Mouse (Mus musculus): ENCODE measurements around the gene Tmem87b. TPM values are rescaled to one million over a fixed set of nuclear protein-coding genes. Genes with fewer than 3 reads are reported as not detected.

The Tmem87b gene
- polyA plus RNA-seq, 1 experiment from 2014 or later, result 17.5 TPM

DNA sequence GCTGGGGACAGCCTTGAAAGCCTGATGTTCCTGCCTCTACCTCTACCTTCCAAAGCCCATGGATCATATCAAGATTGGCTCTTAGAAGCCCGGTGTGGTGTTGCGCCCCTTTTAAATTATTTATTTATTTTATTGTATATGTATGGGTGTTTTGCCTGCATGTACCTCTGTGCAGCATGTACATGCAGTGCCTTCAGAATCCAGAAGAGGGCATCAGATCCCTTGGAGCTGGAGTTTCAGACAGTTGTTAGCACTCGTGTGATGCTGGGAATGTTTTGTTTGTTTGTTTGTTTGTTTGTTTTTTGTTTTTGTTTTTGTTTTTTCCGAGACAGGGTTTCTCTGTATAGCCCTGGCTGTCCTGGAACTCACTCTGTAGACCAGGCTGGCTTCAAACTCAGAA, 63.3 kb downstream of the Tmem87b start:
- H3K4me3 ChIP-seq (ENCODE audit: low read depth, low read length), result no peak overlapping the region
- no peaks in the 10 kb centered on the region for H3K9me3 ChIP-seq (ENCODE audit: low read length)
- no peak for ATAC-seq
- TF ChIP-seq EP300 (IDR thresholded peaks at IDR 0.05; ENCODE audit: low read depth) (no peak), CTCF (IDR thresholded peaks at IDR 0.05; ENCODE audit: low read depth) (peak; percentile 53)
- no peak for DNase-seq
- no peak overlapping the region for H3K27ac ChIP-seq (ENCODE audit: low read depth)
- H3K9ac ChIP-seq (replicated peaks), result no peak overlapping the region
- no peak overlapping the region for H3K4me2 ChIP-seq (ENCODE audit: low read depth, low read length)
- no peaks in the 10 kb centered on the region for H3K36me3 ChIP-seq (replicated peaks; ENCODE audit: insufficient read depth, low read length)
- WGBS (ENCODE audit: insufficient replicate concordance), result 56% methylated on average over 4 of the region's 4 CpGs
- H3K4me1 ChIP-seq (ENCODE audit: insufficient read depth), result no peaks in the 10 kb centered on the region
- no peaks in the 10 kb centered on the region for H3K27me3 ChIP-seq (ENCODE audit: insufficient read depth, low read length)

DNA sequence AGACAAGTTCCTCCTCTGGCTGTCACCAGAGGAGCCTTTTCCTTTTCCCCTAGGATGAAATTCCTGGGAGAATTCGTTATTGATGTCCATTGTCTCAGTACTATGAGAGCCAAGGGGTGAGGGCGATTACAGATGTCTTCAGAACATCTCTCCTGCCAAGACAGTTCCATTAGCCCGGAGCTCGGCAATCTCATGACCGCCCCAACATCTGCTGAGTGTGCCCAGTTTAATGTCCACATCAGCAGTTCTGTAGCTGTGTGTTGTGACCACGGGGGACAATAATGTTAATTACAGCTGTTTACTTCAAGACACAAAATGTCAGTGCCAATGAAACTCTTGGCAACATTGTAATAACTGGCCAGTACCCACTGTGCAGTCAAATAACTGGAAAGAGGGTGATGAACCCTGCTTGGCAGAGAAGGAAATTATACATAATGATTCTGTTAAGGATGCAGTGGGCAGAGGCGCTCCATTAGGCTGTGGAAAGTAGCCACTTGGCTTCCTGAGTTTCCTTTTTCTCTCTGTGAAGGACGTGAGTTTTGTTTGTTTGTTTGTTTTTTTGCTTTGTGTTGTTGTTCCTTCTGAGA, 67.4 kb downstream of the Tmem87b start:
- 73% methylated on average over 8 of the region's 8 CpGs for WGBS (ENCODE audit: insufficient replicate concordance)
- no peak for DNase-seq

DNA sequence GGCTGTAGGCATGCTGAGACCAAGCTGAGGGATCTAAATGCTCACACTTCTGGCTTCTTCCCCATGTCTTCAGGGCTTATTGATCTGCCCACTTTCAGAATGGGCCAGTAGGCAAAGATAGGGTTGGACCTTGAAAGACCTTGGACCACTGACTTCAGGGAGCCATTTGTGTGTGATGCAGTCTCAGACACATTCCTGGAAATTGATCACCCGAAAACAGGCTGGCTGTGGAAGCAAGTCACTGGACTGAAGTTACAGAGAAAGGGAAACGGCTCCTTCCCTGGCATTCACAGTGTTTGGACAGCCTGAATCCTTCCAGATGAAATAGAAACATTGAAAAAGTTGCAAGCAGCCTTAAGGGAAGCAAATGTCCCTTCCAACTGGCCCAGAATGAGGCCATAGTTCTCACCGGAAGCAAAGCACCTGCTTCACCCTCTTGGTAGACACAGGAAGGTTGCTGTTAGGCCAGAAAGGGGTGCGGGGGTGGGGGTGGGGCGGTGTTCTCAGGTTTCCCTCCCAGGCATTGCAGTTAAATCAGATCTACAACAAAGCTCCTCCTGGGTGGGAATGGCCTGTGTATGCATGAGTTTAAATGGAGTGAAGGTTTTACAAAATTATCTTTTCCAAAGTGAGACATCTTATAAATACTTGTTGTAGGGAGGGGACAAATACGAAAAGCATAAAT, 70.1 kb downstream of the Tmem87b start:
- no peaks in the 10 kb centered on the region for H3K27me3 ChIP-seq (ENCODE audit: insufficient read depth, low read length)
- no peak overlapping the region for H3K9ac ChIP-seq (replicated peaks)
- no peak overlapping the region for H3K4me3 ChIP-seq (ENCODE audit: low read depth, low read length)
- no peak overlapping the region for H3K27ac ChIP-seq (ENCODE audit: low read depth)
- DNase-seq (no peak), ATAC-seq (no peak)
- no peaks in the 10 kb centered on the region for H3K4me1 ChIP-seq (ENCODE audit: insufficient read depth)
- 70% methylated on average over 6 of the region's 6 CpGs for WGBS (ENCODE audit: insufficient replicate concordance)
- no peaks in the 10 kb centered on the region for H3K36me3 ChIP-seq (replicated peaks; ENCODE audit: insufficient read depth, low read length)
- no peaks in the 10 kb centered on the region for H3K9me3 ChIP-seq (ENCODE audit: low read length)
- no peak for TF ChIP-seq CTCF (IDR thresholded peaks at IDR 0.05; ENCODE audit: low read depth)
- TF ChIP-seq EP300 (IDR thresholded peaks at IDR 0.05; ENCODE audit: low read depth), result no peak
- H3K4me2 ChIP-seq (ENCODE audit: low read depth, low read length), result no peak overlapping the region

More for the DNA sequence above, 67.4 kb downstream of the Tmem87b start:
- TF ChIP-seq EP300 (IDR thresholded peaks at IDR 0.05; ENCODE audit: low read depth) (no peak), CTCF (IDR thresholded peaks at IDR 0.05; ENCODE audit: low read depth) (no peak)
- no peak overlapping the region for H3K4me2 ChIP-seq (ENCODE audit: low read depth, low read length)
- no peaks in the 10 kb centered on the region for H3K4me1 ChIP-seq (ENCODE audit: insufficient read depth)
- no peak overlapping the region for H3K27ac ChIP-seq (ENCODE audit: low read depth)
- H3K36me3 ChIP-seq (replicated peaks; ENCODE audit: insufficient read depth, low read length), result no peaks in the 10 kb centered on the region
- no peak overlapping the region for H3K9ac ChIP-seq (replicated peaks)
- H3K27me3 ChIP-seq (ENCODE audit: insufficient read depth, low read length), result no peaks in the 10 kb centered on the region
- no peak overlapping the region for H3K4me3 ChIP-seq (ENCODE audit: low read depth, low read length)
- no peaks in the 10 kb centered on the region for H3K9me3 ChIP-seq (ENCODE audit: low read length)
- no peak for ATAC-seq

DNA sequence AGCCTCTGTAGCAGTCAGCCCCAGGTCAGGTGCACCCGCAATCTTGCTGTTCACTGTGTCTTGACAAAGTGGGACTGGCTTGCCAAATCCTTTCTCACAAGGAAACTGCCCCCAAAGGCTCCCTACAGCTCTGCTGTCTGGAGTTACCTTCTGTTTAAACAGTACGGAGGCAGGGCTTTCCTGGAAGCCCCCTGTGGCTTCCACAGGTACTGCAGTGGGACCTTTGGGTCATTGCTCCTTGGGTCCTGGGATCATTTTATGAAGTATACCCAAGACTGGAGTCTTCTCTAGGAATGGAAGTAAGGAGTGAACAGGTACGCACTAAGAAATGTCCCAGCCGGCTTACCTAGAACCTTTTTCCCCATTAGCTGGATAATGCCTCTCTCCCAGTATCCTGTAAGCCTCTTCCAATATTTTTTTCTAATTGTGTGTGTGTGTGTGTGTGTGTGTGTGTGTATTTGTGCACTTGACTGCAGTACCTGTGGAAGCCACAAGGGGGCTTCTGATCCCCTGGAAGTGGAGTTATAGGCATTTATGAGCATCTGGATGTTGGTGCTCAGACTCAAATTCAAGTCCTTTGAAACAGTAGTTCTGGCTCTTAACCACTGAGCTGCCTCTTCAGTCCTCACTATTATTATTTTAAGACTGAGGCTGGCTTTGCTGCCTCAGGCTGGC, 72.9 kb downstream of the Tmem87b start:
- TF ChIP-seq CTCF (IDR thresholded peaks at IDR 0.05; ENCODE audit: low read depth) (peak; percentile 54), EP300 (IDR thresholded peaks at IDR 0.05; ENCODE audit: low read depth) (no peak)
- no peak for DNase-seq
- Histone ChIP-seq H3K27ac (ENCODE audit: low read depth) (no peak overlapping the region), H3K27me3 (ENCODE audit: insufficient read depth, low read length) (no peaks in the 10 kb centered on the region), H3K4me3 (ENCODE audit: low read depth, low read length) (no peak overlapping the region), H3K36me3 (replicated peaks; ENCODE audit: insufficient read depth, low read length) (no peaks in the 10 kb centered on the region), H3K9ac (replicated peaks) (no peak overlapping the region), H3K4me2 (ENCODE audit: low read depth, low read length) (no peak overlapping the region), H3K9me3 (ENCODE audit: low read length) (no peaks in the 10 kb centered on the region), H3K4me1 (ENCODE audit: insufficient read depth) (no peaks in the 10 kb centered on the region)
- WGBS (ENCODE audit: insufficient replicate concordance), result 83% methylated on average over 4 of the region's 4 CpGs
- ATAC-seq, result no peak

DNA sequence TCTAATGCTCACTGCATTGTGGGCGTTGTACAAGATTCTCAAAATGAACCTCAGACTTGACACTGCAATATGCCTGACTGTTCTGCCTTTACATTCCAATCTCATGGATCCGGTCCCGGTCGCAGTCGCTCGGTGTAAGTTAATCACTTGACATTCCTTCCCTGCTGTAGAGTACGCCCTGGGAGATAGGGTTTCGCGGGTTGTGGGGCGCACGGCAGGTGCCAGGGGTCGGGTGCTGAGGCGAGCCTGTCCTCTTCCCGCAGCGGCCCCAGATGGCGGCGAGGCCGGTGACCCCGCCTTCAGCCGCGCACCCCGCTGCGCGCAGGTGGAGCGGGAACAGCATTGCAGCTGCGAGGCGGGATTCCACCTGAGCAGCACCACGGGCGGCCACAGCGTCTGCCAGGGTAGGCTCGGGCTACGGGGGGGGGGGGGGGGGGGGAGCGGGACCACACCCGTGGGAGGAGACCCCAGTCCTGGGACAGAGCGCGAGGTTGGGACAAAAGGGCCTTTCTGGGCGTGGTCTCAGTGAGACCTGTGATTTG, 74.3 kb downstream of the Tmem87b start:
- no peak for ATAC-seq

DNA sequence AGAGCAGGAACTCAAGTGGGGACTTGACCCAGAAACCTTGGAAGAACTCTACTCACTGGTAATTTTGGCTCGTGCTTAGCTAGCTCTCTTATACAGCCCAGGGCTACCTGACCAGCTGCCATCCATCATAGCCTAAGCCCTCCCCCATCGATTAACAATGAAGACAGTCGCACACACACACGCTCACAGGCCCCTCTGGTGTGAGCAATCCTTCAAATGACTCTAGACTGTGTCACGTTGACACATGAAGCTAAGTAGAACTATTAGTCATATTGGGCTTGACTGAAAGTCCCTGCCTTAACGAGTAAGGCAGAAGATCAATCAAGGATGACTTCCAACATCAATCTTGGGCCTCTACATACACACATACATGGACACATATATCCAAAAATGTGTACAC, 84.9 kb downstream of the Tmem87b start:
- H3K4me2 ChIP-seq (ENCODE audit: low read depth, low read length), result no peak overlapping the region
- H3K27ac ChIP-seq (ENCODE audit: low read depth), result no peak overlapping the region
- ATAC-seq (no peak), DNase-seq (no peak)
- TF ChIP-seq EP300 (IDR thresholded peaks at IDR 0.05; ENCODE audit: low read depth) (no peak), CTCF (IDR thresholded peaks at IDR 0.05; ENCODE audit: low read depth) (no peak)
- no peaks in the 10 kb centered on the region for H3K27me3 ChIP-seq (ENCODE audit: insufficient read depth, low read length)
- H3K9ac ChIP-seq (replicated peaks), result no peak overlapping the region
- no peaks in the 10 kb centered on the region; the same call in 1 of the 2 replicates for H3K9me3 ChIP-seq (ENCODE audit: low read length)
- 83% methylated on average over 6 of the region's 6 CpGs for WGBS (ENCODE audit: insufficient replicate concordance)
- H3K36me3 ChIP-seq (replicated peaks; ENCODE audit: insufficient read depth, low read length), result no peaks in the 10 kb centered on the region
- H3K4me3 ChIP-seq (ENCODE audit: low read depth, low read length), result no peak overlapping the region
- no peaks in the 10 kb centered on the region for H3K4me1 ChIP-seq (ENCODE audit: insufficient read depth)

More for the DNA sequence above, 74.3 kb downstream of the Tmem87b start:
- no peaks in the 10 kb centered on the region for H3K27me3 ChIP-seq (ENCODE audit: insufficient read depth, low read length)
- H3K9ac ChIP-seq (replicated peaks), result peak overlapping the region; percentile 35; the same call in 1 of the 2 replicates
- peak overlapping the region; percentile 67 for H3K4me2 ChIP-seq (ENCODE audit: low read depth, low read length)
- WGBS (ENCODE audit: insufficient replicate concordance), result 13% methylated on average over 31 of the region's 37 CpGs
- H3K36me3 ChIP-seq (replicated peaks; ENCODE audit: insufficient read depth, low read length), result no peaks in the 10 kb centered on the region
- no peak for TF ChIP-seq CTCF (IDR thresholded peaks at IDR 0.05; ENCODE audit: low read depth)
- TF ChIP-seq EP300 (IDR thresholded peaks at IDR 0.05; ENCODE audit: low read depth), result no peak
- H3K27ac ChIP-seq (ENCODE audit: low read depth), result no peak overlapping the region
- peak overlapping the region; percentile 22; the same call in 1 of the 2 replicates for H3K4me3 ChIP-seq (ENCODE audit: low read depth, low read length)
- DNase-seq, result peak; percentile 15
- H3K9me3 ChIP-seq (ENCODE audit: low read length), result no peaks in the 10 kb centered on the region
- no peaks in the 10 kb centered on the region for H3K4me1 ChIP-seq (ENCODE audit: insufficient read depth)
